Comparison of ENCODE assay signal across 28 mouse cellular contexts in genomic region chr4:119550864-119551263, GRCm38 (mm10). TPM values are rescaled to one million over a fixed set of nuclear protein-coding genes. Genes with fewer than 3 reads are reported as not detected.
DNase-seq lines count a peak whose midpoint lies in the region; ATAC-seq and TF ChIP-seq lines count a peak whose summit lies in the region.
"Had no signal": no experiment of that assay in that cellular context is flagged by ENCODE, and none has a peak within 500 bp of the region (broad histone marks: within the 10 kb centered on the region; RNA-seq: fewer than 3 reads in every experiment).

No protein-coding gene starts in this region.

- peak; percentile 86 for DNase-seq in heart, adult 11 months
- DNase-seq in heart, postnatal 14 days = no peak
- no peak for DNase-seq in liver, postnatal 0 days
- DNase-seq in liver, embryonic 11.5 days (ENCODE audit: low spot score) = no peak
- DNase-seq in 3134 (ENCODE audit: extremely low read depth, insufficient read length, low spot score) (peak; percentile 12), adipocyte (ENCODE audit: low spot score) (peak; percentile 22)
- DNase-seq: adrenal gland, adult 8-10 months; B cell, adult 2 months; cerebellum, adult 8-10 months; cerebellum, postnatal 25 days; embryo, embryonic 11 days; kidney, adult 18-20 months; kidney, postnatal 36 days had no signal

- TF ChIP-seq CTCF in liver, postnatal 0 days (IDR thresholded peaks at IDR 0.05; ENCODE audit: low read depth) = no peak

- TF ChIP-seq EP300 in liver, postnatal 0 days (IDR thresholded peaks at IDR 0.05; ENCODE audit: low read depth) = no peak

- H3K36me3 ChIP-seq in liver, postnatal 0 days (replicated peaks; ENCODE audit: insufficient read depth, low read length) = no peaks in the 10 kb centered on the region
- no peaks in the 10 kb centered on the region for H3K36me3 ChIP-seq in liver, embryonic 11.5 days (ENCODE audit: control insufficient read depth, insufficient read depth, low read length)
- no peaks in the 10 kb centered on the region for H3K36me3 ChIP-seq in forebrain, embryonic 12.5 days (replicated peaks)
- H3K36me3 ChIP-seq: embryonic facial prominence, embryonic 12.5 days; forebrain, embryonic 15.5 days; hindbrain, embryonic 10.5 days; hindbrain, embryonic 15.5 days; limb, embryonic 12.5 days; liver, embryonic 15.5 days; midbrain, embryonic 13.5 days had no signal

- intact Hi-C loops in heart, postnatal 14 days (cut with DNase I) = no loop called here

- WGBS in liver, postnatal 0 days (ENCODE audit: insufficient replicate concordance) = 39% methylated on average over 1 of the region's 1 CpGs
- 70% methylated on average over 1 of the region's 1 CpGs for WGBS in liver, embryonic 11.5 days
- 95% methylated on average over 1 of the region's 1 CpGs for WGBS in forebrain, embryonic 12.5 days

- no peaks in the 10 kb centered on the region for H3K27me3 ChIP-seq in liver, postnatal 0 days (ENCODE audit: insufficient read depth, low read length)
- no peaks in the 10 kb centered on the region for H3K27me3 ChIP-seq in liver, embryonic 11.5 days (replicated peaks; ENCODE audit: control insufficient read depth, insufficient read depth, low read length)
- no peaks in the 10 kb centered on the region for H3K27me3 ChIP-seq in forebrain, embryonic 12.5 days
- H3K27me3 ChIP-seq: embryonic facial prominence, embryonic 12.5 days; forebrain, embryonic 15.5 days; hindbrain, embryonic 15.5 days; limb, embryonic 12.5 days; liver, embryonic 15.5 days; megakaryocyte, embryonic 14.5 days; midbrain, embryonic 13.5 days had no signal

- ATAC-seq in liver, postnatal 0 days = peak; percentile 76
- ATAC-seq in liver, embryonic 11.5 days (replicated peaks; ENCODE audit: low FRiP score) = no peak
- ATAC-seq in forebrain, embryonic 12.5 days (ENCODE audit: low FRiP score) = no peak
- no peak for ATAC-seq in cerebellum, adult (ENCODE audit: insufficient number of reproducible peaks, low FRiP score, low TSS enrichment)
- ATAC-seq: activated CD4-positive, CD25-positive, alpha-beta regulatory T cell, adult 4 months; forebrain, embryonic 15.5 days; midbrain, embryonic 13.5 days had no signal

- H3K4me3 ChIP-seq in liver, postnatal 0 days (ENCODE audit: low read depth, low read length) = no peak overlapping the region
- no peak overlapping the region for H3K4me3 ChIP-seq in liver, embryonic 11.5 days (ENCODE audit: low read depth, low read length)
- no peak overlapping the region for H3K4me3 ChIP-seq in forebrain, embryonic 12.5 days (replicated peaks)
- H3K4me3 ChIP-seq: embryonic facial prominence, embryonic 12.5 days; forebrain, embryonic 15.5 days; hindbrain, embryonic 10.5 days; hindbrain, embryonic 15.5 days; layer of hippocampus, adult 2 months; left cerebral cortex, adult 2 months; limb, embryonic 12.5 days; liver, embryonic 15.5 days; megakaryocyte, embryonic 14.5 days; midbrain, embryonic 13.5 days had no signal

- peaks cover 13% of the 10 kb centered on the region for H3K4me1 ChIP-seq in liver, postnatal 0 days (ENCODE audit: insufficient read depth)
- H3K4me1 ChIP-seq in liver, embryonic 11.5 days (replicated peaks; ENCODE audit: control insufficient read depth, insufficient read depth, low read length) = no peaks in the 10 kb centered on the region
- peaks cover 10% of the 10 kb centered on the region for H3K4me1 ChIP-seq in forebrain, embryonic 12.5 days
- H3K4me1 ChIP-seq: hindbrain, embryonic 10.5 days; limb, embryonic 12.5 days had no signal

- no peaks in the 10 kb centered on the region for H3K9me3 ChIP-seq in liver, postnatal 0 days (ENCODE audit: low read length)
- H3K9me3 ChIP-seq in liver, embryonic 11.5 days (ENCODE audit: control insufficient read depth, low read length) = no peaks in the 10 kb centered on the region
- no peaks in the 10 kb centered on the region for H3K9me3 ChIP-seq in forebrain, embryonic 12.5 days
- H3K9me3 ChIP-seq: embryonic facial prominence, embryonic 12.5 days; forebrain, embryonic 15.5 days; hindbrain, embryonic 10.5 days; hindbrain, embryonic 15.5 days; limb, embryonic 12.5 days; liver, embryonic 15.5 days; megakaryocyte, embryonic 14.5 days; midbrain, embryonic 13.5 days had no signal

- no peak overlapping the region for H3K27ac ChIP-seq in liver, postnatal 0 days (ENCODE audit: low read depth)
- H3K27ac ChIP-seq in liver, embryonic 11.5 days (ENCODE audit: low read depth, low read length) = no peak overlapping the region
- H3K27ac ChIP-seq in forebrain, embryonic 12.5 days = no peak overlapping the region
- H3K27ac ChIP-seq: embryonic facial prominence, embryonic 12.5 days; forebrain, embryonic 15.5 days; hindbrain, embryonic 10.5 days; hindbrain, embryonic 15.5 days; layer of hippocampus, adult 2 months; left cerebral cortex, adult 2 months; limb, embryonic 12.5 days; liver, embryonic 15.5 days; midbrain, embryonic 13.5 days had no signal

- H3K9ac ChIP-seq in liver, postnatal 0 days (replicated peaks) = no peak overlapping the region
- no peak overlapping the region for H3K9ac ChIP-seq in liver, embryonic 11.5 days (ENCODE audit: low read depth, low read length)
- H3K9ac ChIP-seq in forebrain, embryonic 12.5 days = no peak overlapping the region
- H3K9ac ChIP-seq: embryonic facial prominence, embryonic 12.5 days; forebrain, embryonic 15.5 days; hindbrain, embryonic 15.5 days; limb, embryonic 12.5 days; liver, embryonic 15.5 days; midbrain, embryonic 13.5 days had no signal

- H3K4me2 ChIP-seq in liver, postnatal 0 days (ENCODE audit: low read depth, low read length) = no peak overlapping the region
- H3K4me2 ChIP-seq in liver, embryonic 11.5 days = no peak overlapping the region
- no peak overlapping the region for H3K4me2 ChIP-seq in forebrain, embryonic 12.5 days
- H3K4me2 ChIP-seq: embryonic facial prominence, embryonic 12.5 days; forebrain, embryonic 15.5 days; hindbrain, embryonic 15.5 days; limb, embryonic 12.5 days; liver, embryonic 15.5 days; midbrain, embryonic 13.5 days had no signal

RNA-seq across cellular contexts. Expression of gene Frg2f1, which starts 11.5 kb away (rescaled TPM):
- total RNA-seq in heart, postnatal 14 days (2021) = 1 to 10 TPM; 4.2 to 6.7 TPM
- polyA plus RNA-seq in liver, postnatal 0 days (2015; fragmentation: Nextera tagmentation; extraction: Ambion mirVana) = 3.8 and 4.3 TPM in 2 replicates
- polyA plus RNA-seq in liver, embryonic 11.5 days (2014; fragmentation: Nextera tagmentation; extraction: Ambion mirVana) = 1.4 and 1.9 TPM in 2 replicates
- 3.1 and 4.4 TPM in 2 replicates for polyA plus RNA-seq in forebrain, embryonic 12.5 days (2016; fragmentation: Nextera tagmentation; extraction: Ambion mirVana)

RNA-seq across cellular contexts. Expression of gene Foxj3, which starts 14.1 kb away (rescaled TPM):
- total RNA-seq in heart, postnatal 14 days (2021) = 10 to 100 TPM; 26.5 to 32.7 TPM
- polyA plus RNA-seq in liver, postnatal 0 days (2015; fragmentation: Nextera tagmentation; extraction: Ambion mirVana) = 2.6 and 2.9 TPM in 2 replicates
- 16.5 and 19.1 TPM in 2 replicates for polyA plus RNA-seq in liver, embryonic 11.5 days (2014; fragmentation: Nextera tagmentation; extraction: Ambion mirVana)
- polyA plus RNA-seq in forebrain, embryonic 12.5 days (2016; fragmentation: Nextera tagmentation; extraction: Ambion mirVana) = 31.7 and 32.6 TPM in 2 replicates

RNA-seq across cellular contexts. Expression of gene Rimkla, which starts 58.4 kb away (rescaled TPM):
- under 1 TPM; 0.68 to 0.76 TPM for total RNA-seq in heart, postnatal 14 days (2021)
- polyA plus RNA-seq in liver, postnatal 0 days (2015; fragmentation: Nextera tagmentation; extraction: Ambion mirVana) = not detected in 2 replicates
- 0.34 and 0.44 TPM in 2 replicates for polyA plus RNA-seq in liver, embryonic 11.5 days (2014; fragmentation: Nextera tagmentation; extraction: Ambion mirVana)
- polyA plus RNA-seq in forebrain, embryonic 12.5 days (2016; fragmentation: Nextera tagmentation; extraction: Ambion mirVana) = 8.5 and 11.2 TPM in 2 replicates
- total RNA-seq: gastrocnemius, adult 18-20 months; monocyte, adult 5-6 weeks had no signal
- polyA plus RNA-seq: liver, embryonic 15.5 days had no signal

Comparison
In these comparisons a context has a peak if more than half of its experiments do, and no peak if none do; other contexts are left out.
1. DNase-seq: peak in heart, adult 11 months (single experiment), 3134 (single experiment) and adipocyte (single experiment); none in heart, postnatal 14 days (0 of 2), liver, postnatal 0 days (single experiment) and liver, embryonic 11.5 days (single experiment).